Mouse (Mus musculus) cerebellum, adult 2 months (tissue): ENCODE results near the gene Nr1h4.

Source experiments
- CTCF ChIP-seq: fragments of 200-500 bp; IDR thresholded peaks from 2 replicates; pipeline ENCODE4 v1.5.1; 2011; ENCODE audit warnings: low read depth, mild to moderate bottlenecking, control low read depth, low read length, moderate library complexity, borderline replicate concordance; ENCODE audit not compliant: insufficient read depth
- POLR2A ChIP-seq: fragments of 200-500 bp; IDR thresholded peaks from 2 replicates; pipeline ENCODE4 v1.6.1; 2011; ENCODE audit warnings: low read length, control low read depth, borderline replicate concordance; ENCODE audit not compliant: insufficient read depth

DNA sequence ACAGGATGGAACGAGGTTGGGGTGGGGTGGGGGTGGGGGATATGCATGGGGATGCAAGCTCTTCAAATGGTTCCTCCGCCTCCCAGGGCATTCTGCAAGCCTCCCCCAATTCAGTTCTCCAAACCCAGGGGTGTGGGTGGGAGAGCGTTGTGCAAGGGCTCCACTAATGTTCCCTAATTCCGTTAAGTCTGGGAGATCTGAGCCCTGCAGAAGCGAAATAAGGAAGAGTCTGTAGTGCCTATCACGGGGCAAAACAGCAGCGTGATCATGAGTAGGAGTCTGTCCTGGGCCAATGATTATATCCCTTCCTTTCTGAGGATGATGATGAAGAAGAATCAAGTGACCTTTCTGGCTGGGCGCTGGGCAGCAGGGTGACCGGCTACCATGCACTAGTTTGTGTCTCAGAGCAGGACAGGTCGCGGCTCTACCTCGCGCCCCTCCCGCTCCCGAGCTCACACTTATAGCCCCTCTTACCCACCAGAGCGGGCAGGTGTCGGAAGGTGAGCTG, 90.2 kb downstream of the Nr1h4 start:
- no peak for TF ChIP-seq CTCF
- no peak for TF ChIP-seq POLR2A
